Mouse (Mus musculus): ENCODE results near the gene Wbp2.

DNA sequence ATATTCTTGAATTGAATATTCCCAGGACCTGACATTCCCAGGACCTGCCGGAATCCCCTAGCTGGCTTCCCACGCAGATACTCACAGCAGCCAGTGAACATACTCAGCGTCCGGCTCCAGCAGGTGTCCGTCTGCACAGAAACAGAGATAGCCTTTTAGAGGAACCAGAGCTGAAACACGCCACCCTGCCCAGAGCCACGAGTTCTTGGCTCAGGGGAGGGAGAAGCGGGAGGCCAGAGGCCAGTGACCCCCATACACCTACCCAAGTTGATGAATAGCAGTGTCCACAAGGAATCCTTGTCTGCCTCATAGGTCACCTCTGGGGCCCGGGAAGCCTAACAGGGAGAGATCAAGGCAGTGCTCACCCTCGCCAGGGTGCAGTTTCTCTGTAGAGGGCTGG, 47.4 kb upstream of the Wbp2 start:
- TF ChIP-seq TAL1 (IDR thresholded peaks at IDR 0.05; ENCODE audit: low read length): no peak
- no peak for TF ChIP-seq GATA1 (IDR thresholded peaks at IDR 0.05; ENCODE audit: low read length)

Measured in erythroblast, embryonic 14.5 days (primary cell).